8 mouse cellular contexts compared by ENCODE assay signal in genomic region chr12:8320084-8320713, GRCm38 (mm10). TPM values are rescaled to one million over a fixed set of nuclear protein-coding genes. Genes with fewer than 3 reads are reported as not detected.
A peak's percentile ranks its signal among the peaks of the same experiment; 100 is the strongest.
DNase-seq lines count a peak whose midpoint lies in the region; ATAC-seq and TF ChIP-seq lines count a peak whose summit lies in the region.

No protein-coding gene starts in this region.

- 38% methylated on average over 5 of the region's 5 CpGs for WGBS in heart, embryonic 11.5 days (ENCODE audit: insufficient replicate concordance)
- 48% methylated on average over 5 of the region's 5 CpGs for WGBS in limb, embryonic 10.5 days
- WGBS in midbrain, embryonic 15.5 days, result 44% methylated on average over 5 of the region's 5 CpGs
- WGBS in spleen, adult 2 months, result 42% methylated on average over 5 of the region's 5 CpGs

- no peak overlapping the region for H3K27ac ChIP-seq in heart, embryonic 11.5 days (ENCODE audit: low read depth, low read length)
- H3K27ac ChIP-seq in limb, embryonic 10.5 days, result no peak overlapping the region
- H3K27ac ChIP-seq in midbrain, embryonic 15.5 days, result no peak overlapping the region
- no peak overlapping the region for H3K27ac ChIP-seq in spleen, adult 2 months (ENCODE audit: insufficient read depth, low read length)

- no peaks in the 10 kb centered on the region for H3K27me3 ChIP-seq in heart, embryonic 11.5 days (ENCODE audit: control insufficient read depth, insufficient read depth, low read length)
- no peaks in the 10 kb centered on the region for H3K27me3 ChIP-seq in limb, embryonic 10.5 days (ENCODE audit: low read depth, poor library complexity, severe bottlenecking)
- H3K27me3 ChIP-seq in midbrain, embryonic 15.5 days (replicated peaks), result no peaks in the 10 kb centered on the region
- H3K27me3 ChIP-seq in spleen, adult 2 months (ENCODE audit: control insufficient read depth, insufficient read depth, low read length), result no peaks in the 10 kb centered on the region

- 0 out of 2 replicates have a peak, but pooled peaks cover 4% of the 10 kb centered on the region for H3K36me3 ChIP-seq in heart, embryonic 11.5 days (ENCODE audit: control insufficient read depth, insufficient read depth, low read length)
- H3K36me3 ChIP-seq in limb, embryonic 10.5 days, result peaks cover 66% of the 10 kb centered on the region
- 0 out of 2 replicates have a peak, but pooled peaks cover 3% of the 10 kb centered on the region for H3K36me3 ChIP-seq in midbrain, embryonic 15.5 days (replicated peaks)
- H3K36me3 ChIP-seq in spleen, adult 2 months (ENCODE audit: control insufficient read depth, insufficient read depth, low read length), result peaks cover 2% of the 10 kb centered on the region; the same call in 1 of the 2 replicates

- ATAC-seq in heart, embryonic 11.5 days (replicated peaks; ENCODE audit: insufficient number of reproducible peaks, low FRiP score, low TSS enrichment), result no peak
- ATAC-seq in midbrain, embryonic 15.5 days (replicated peaks), result peak; percentile 55

- no peaks in the 10 kb centered on the region for H3K9me3 ChIP-seq in heart, embryonic 11.5 days (replicated peaks; ENCODE audit: control insufficient read depth, low read length)
- H3K9me3 ChIP-seq in limb, embryonic 10.5 days (replicated peaks), result no peaks in the 10 kb centered on the region
- H3K9me3 ChIP-seq in midbrain, embryonic 15.5 days, result no peaks in the 10 kb centered on the region

- no peak overlapping the region for H3K9ac ChIP-seq in heart, embryonic 11.5 days (ENCODE audit: low read depth, low read length)
- H3K9ac ChIP-seq in midbrain, embryonic 15.5 days, result no peak overlapping the region

- TF ChIP-seq CTCF in spleen, adult 2 months (IDR thresholded peaks at IDR 0.05; ENCODE audit: extremely low read depth, insufficient read depth, insufficient read length, insufficient replicate concordance), result peak; percentile 91

- H3K4me1 ChIP-seq in heart, embryonic 11.5 days (ENCODE audit: control insufficient read depth, insufficient read depth, low read length), result peaks cover 3% of the 10 kb centered on the region
- H3K4me1 ChIP-seq in limb, embryonic 10.5 days, result peaks cover 12% of the 10 kb centered on the region
- 0 out of 2 replicates have a peak, but pooled peaks cover 4% of the 10 kb centered on the region for H3K4me1 ChIP-seq in midbrain, embryonic 15.5 days
- H3K4me1 ChIP-seq in spleen, adult 2 months (ENCODE audit: control insufficient read depth, insufficient read depth, insufficient read length), result no peaks in the 10 kb centered on the region

- H3K4me2 ChIP-seq in heart, embryonic 11.5 days, result no peak overlapping the region
- no peak overlapping the region for H3K4me2 ChIP-seq in midbrain, embryonic 15.5 days

- no peak overlapping the region for H3K4me3 ChIP-seq in heart, embryonic 11.5 days (ENCODE audit: low read depth, low read length)
- no peak overlapping the region for H3K4me3 ChIP-seq in limb, embryonic 10.5 days
- no peak overlapping the region for H3K4me3 ChIP-seq in midbrain, embryonic 15.5 days
- H3K4me3 ChIP-seq in spleen, adult 2 months (ENCODE audit: extremely low read depth, insufficient read depth, insufficient read length), result no peak overlapping the region

- peak; percentile 84 to 93 for DNase-seq in heart, adult 18-20 months
- DNase-seq in cerebellum, postnatal 36 days, result peak; percentile 84 to 86
- DNase-seq in gastrocnemius, postnatal 10 days, result peak; percentile 91
- peak; percentile 71 for DNase-seq in kidney, adult 11 months
- peak; percentile 86 for DNase-seq in limb, embryonic 10.5 days (ENCODE audit: low spot score)
- DNase-seq in spleen, adult 2 months (ENCODE audit: low read depth in 1 of 2, low spot score in 2 of 2), result peak in 1 of 2 experiments; percentile 69

- TF ChIP-seq POLR2A in spleen, adult 2 months (IDR thresholded peaks at IDR 0.05; ENCODE audit: low read depth, low read length), result no peak

RNA-seq across cellular contexts. Expression of gene Hs1bp3, which starts 7.0 kb away (rescaled TPM):
- 10 to 100 TPM; 13.8 to 15.6 TPM for total RNA-seq in heart, adult 18-20 months (2021)
- 9.8 and 12.7 TPM in 2 replicates for polyA plus RNA-seq in heart, embryonic 11.5 days (2014; fragmentation: Nextera tagmentation; extraction: Ambion mirVana)
- total RNA-seq in gastrocnemius, postnatal 10 days (2021), result 1 to 10 TPM; 6.2 to 7.7 TPM
- 18.4 and 19.5 TPM in 2 replicates for polyA plus RNA-seq in limb, embryonic 10.5 days (2016; fragmentation: Nextera tagmentation; extraction: Ambion mirVana)
- 8.9 and 10.8 TPM in 2 replicates for polyA plus RNA-seq in midbrain, embryonic 15.5 days (2015; fragmentation: Nextera tagmentation; extraction: Ambion mirVana)
- polyA plus RNA-seq in spleen, adult 2 months (2012; rRNA removed), result 10.9 and 11.1 TPM in 2 replicates

RNA-seq across cellular contexts. Expression of gene Gdf7, which starts 18.4 kb away (rescaled TPM):
- under 1 TPM; 0.17 to 0.26 TPM for total RNA-seq in heart, adult 18-20 months (2021)
- 0.14 TPM in 1 of 2 replicates, not detected in the other for polyA plus RNA-seq in heart, embryonic 11.5 days (2014; fragmentation: Nextera tagmentation; extraction: Ambion mirVana)
- not detected for total RNA-seq in gastrocnemius, postnatal 10 days (2021)
- polyA plus RNA-seq in limb, embryonic 10.5 days (2016; fragmentation: Nextera tagmentation; extraction: Ambion mirVana), result 0.13 and 0.14 TPM in 2 replicates
- 0.19 and 0.23 TPM in 2 replicates for polyA plus RNA-seq in midbrain, embryonic 15.5 days (2015; fragmentation: Nextera tagmentation; extraction: Ambion mirVana)
- polyA plus RNA-seq in spleen, adult 2 months (2012; rRNA removed), result 0.06 TPM in 1 of 2 replicates, not detected in the other
